30 mouse cellular contexts compared by ENCODE assay signal in genomic region chr9:98530999-98531398, GRCm38 (mm10). TPM values are rescaled to one million over a fixed set of nuclear protein-coding genes. Genes with fewer than 3 reads are reported as not detected.
DNase-seq lines count a peak whose midpoint lies in the region; ATAC-seq lines count a peak whose summit lies in the region.
"Had no signal": no experiment of that assay in that cellular context is flagged by ENCODE, and none has a peak within 500 bp of the region (broad histone marks: within the 10 kb centered on the region; RNA-seq: fewer than 3 reads in every experiment).

No protein-coding gene starts in this region.

- 37% methylated on average over 2 of the region's 2 CpGs for WGBS in intestine, embryonic 15.5 days
- WGBS in intestine, embryonic 16.5 days = 37% methylated on average over 2 of the region's 2 CpGs
- WGBS in large intestine, adult 2 months = 20% methylated on average over 2 of the region's 2 CpGs
- 61% methylated on average over 2 of the region's 2 CpGs for WGBS in hindbrain, embryonic 13.5 days

- no peaks in the 10 kb centered on the region for H3K27me3 ChIP-seq in intestine, embryonic 15.5 days (replicated peaks)
- H3K27me3 ChIP-seq in intestine, embryonic 16.5 days (replicated peaks; ENCODE audit: control insufficient read depth, insufficient read depth, low read length) = no peaks in the 10 kb centered on the region
- peaks cover 8% of the 10 kb centered on the region; the same call in 1 of the 2 replicates for H3K27me3 ChIP-seq in hindbrain, embryonic 13.5 days
- H3K27me3 ChIP-seq: embryonic facial prominence, embryonic 13.5 days; forebrain, embryonic 15.5 days; heart, embryonic 12.5 days; heart, embryonic 15.5 days; hindbrain, embryonic 15.5 days had no signal

- H3K27ac ChIP-seq in intestine, embryonic 15.5 days = no peak overlapping the region
- no peak overlapping the region for H3K27ac ChIP-seq in intestine, embryonic 16.5 days (ENCODE audit: low read length)
- no peak overlapping the region for H3K27ac ChIP-seq in hindbrain, embryonic 13.5 days
- H3K27ac ChIP-seq: embryonic facial prominence, embryonic 10.5 days; embryonic facial prominence, embryonic 13.5 days; forebrain, embryonic 12.5 days; forebrain, embryonic 15.5 days; heart, embryonic 15.5 days; hindbrain, embryonic 15.5 days had no signal

- no peak overlapping the region for H3K4me3 ChIP-seq in intestine, embryonic 15.5 days (replicated peaks)
- no peak overlapping the region for H3K4me3 ChIP-seq in intestine, embryonic 16.5 days (ENCODE audit: low read length)
- no peak overlapping the region for H3K4me3 ChIP-seq in hindbrain, embryonic 13.5 days
- H3K4me3 ChIP-seq: embryonic facial prominence, embryonic 10.5 days; embryonic facial prominence, embryonic 13.5 days; erythroblast, embryonic 14.5 days; forebrain, embryonic 12.5 days; forebrain, embryonic 15.5 days; heart, embryonic 12.5 days; heart, embryonic 15.5 days; hindbrain, embryonic 15.5 days had no signal

- no peaks in the 10 kb centered on the region for H3K4me1 ChIP-seq in intestine, embryonic 15.5 days (replicated peaks)
- H3K4me1 ChIP-seq in intestine, embryonic 16.5 days (ENCODE audit: control insufficient read depth, insufficient read depth, low read length) = peaks cover 6% of the 10 kb centered on the region; the same call in 1 of the 2 replicates
- H3K4me1 ChIP-seq in hindbrain, embryonic 13.5 days (replicated peaks) = no peaks in the 10 kb centered on the region
- H3K4me1 ChIP-seq: embryonic facial prominence, embryonic 13.5 days; forebrain, embryonic 12.5 days; heart, embryonic 12.5 days; heart, embryonic 15.5 days; hindbrain, embryonic 15.5 days had no signal

- no peaks in the 10 kb centered on the region for H3K9me3 ChIP-seq in intestine, embryonic 15.5 days
- no peaks in the 10 kb centered on the region for H3K9me3 ChIP-seq in intestine, embryonic 16.5 days (ENCODE audit: control insufficient read depth, low read length)
- no peaks in the 10 kb centered on the region for H3K9me3 ChIP-seq in hindbrain, embryonic 13.5 days
- H3K9me3 ChIP-seq: embryonic facial prominence, embryonic 10.5 days; embryonic facial prominence, embryonic 13.5 days; forebrain, embryonic 12.5 days; heart, embryonic 12.5 days; heart, embryonic 15.5 days; hindbrain, embryonic 15.5 days had no signal

- peak; percentile 45 for DNase-seq in large intestine, adult 2 months (ENCODE audit: low read depth, low spot score)
- no peak for DNase-seq in gastrocnemius, adult 18-20 months (ENCODE audit: low spot score)
- no peak for DNase-seq in cerebellum, adult 9-10 months
- DNase-seq: adrenal gland, adult 8-10 months; adrenal gland, postnatal 25 days; cerebellum, adult 11-12 months; cerebellum, adult 8-10 months; cerebellum, postnatal 14 days; embryo, embryonic 11 days; gastrocnemius, postnatal 10 days; gastrocnemius, postnatal 36 days; heart, adult 11 months; heart, postnatal 10 days; heart, postnatal 36 days had no signal

- H3K36me3 ChIP-seq in intestine, embryonic 15.5 days = no peaks in the 10 kb centered on the region
- H3K36me3 ChIP-seq in intestine, embryonic 16.5 days (ENCODE audit: control insufficient read depth, insufficient read depth, low read length) = no peaks in the 10 kb centered on the region
- no peaks in the 10 kb centered on the region for H3K36me3 ChIP-seq in hindbrain, embryonic 13.5 days
- H3K36me3 ChIP-seq: embryonic facial prominence, embryonic 10.5 days; embryonic facial prominence, embryonic 13.5 days; forebrain, embryonic 12.5 days; forebrain, embryonic 15.5 days; heart, embryonic 12.5 days; heart, embryonic 15.5 days; hindbrain, embryonic 15.5 days had no signal

- H3K4me2 ChIP-seq in intestine, embryonic 15.5 days (replicated peaks) = no peak overlapping the region
- no peak overlapping the region for H3K4me2 ChIP-seq in intestine, embryonic 16.5 days (ENCODE audit: low read depth, low read length)
- no peak overlapping the region for H3K4me2 ChIP-seq in hindbrain, embryonic 13.5 days
- H3K4me2 ChIP-seq: embryonic facial prominence, embryonic 13.5 days; forebrain, embryonic 12.5 days; forebrain, embryonic 15.5 days; heart, embryonic 12.5 days; heart, embryonic 15.5 days; hindbrain, embryonic 15.5 days had no signal

- H3K9ac ChIP-seq in intestine, embryonic 15.5 days = no peak overlapping the region
- H3K9ac ChIP-seq in intestine, embryonic 16.5 days (ENCODE audit: low read depth, low read length) = no peak overlapping the region
- no peak overlapping the region for H3K9ac ChIP-seq in hindbrain, embryonic 13.5 days
- H3K9ac ChIP-seq: embryonic facial prominence, embryonic 13.5 days; forebrain, embryonic 12.5 days; forebrain, embryonic 15.5 days; heart, embryonic 12.5 days; heart, embryonic 15.5 days; hindbrain, embryonic 15.5 days had no signal

- ATAC-seq in intestine, embryonic 15.5 days = peak; percentile 38; the same call in 1 of the 2 replicates
- no peak for ATAC-seq in intestine, embryonic 16.5 days
- peak; percentile 30; the same call in 1 of the 2 replicates for ATAC-seq in granulocyte monocyte progenitor cell, adult 5-6 weeks (replicated peaks; ENCODE audit: poor library complexity, severe bottlenecking)
- no peak for ATAC-seq in hindbrain, embryonic 13.5 days (ENCODE audit: low FRiP score)
- ATAC-seq: activated CD4-positive, CD25-positive, alpha-beta regulatory T cell, adult 4 months; forebrain, embryonic 15.5 days had no signal

RNA-seq across cellular contexts. Expression of gene Copb2, which starts 32.5 kb away (rescaled TPM):
- 149 and 156 TPM in 2 replicates for polyA plus RNA-seq in intestine, embryonic 15.5 days (2015; fragmentation: Nextera tagmentation; extraction: Ambion mirVana)
- polyA plus RNA-seq in intestine, embryonic 16.5 days (2015; fragmentation: Nextera tagmentation; extraction: Ambion mirVana) = 160 and 166 TPM in 2 replicates
- 135 and 138 TPM in 2 replicates for total RNA-seq in granulocyte monocyte progenitor cell, adult 5-6 weeks (2014; fragmentation: Nextera tagmentation)
- 183 and 237 TPM in 2 replicates for total RNA-seq in granulocyte monocyte progenitor cell, adult 5-6 weeks (2017)
- 47.3 and 72.1 TPM in 2 replicates for polyA plus RNA-seq in large intestine, adult 2 months (2012; rRNA removed)
- 134 and 140 TPM in 2 replicates for polyA plus RNA-seq in hindbrain, embryonic 13.5 days (2015; fragmentation: Nextera tagmentation; extraction: Ambion mirVana)
- 10 to 100 TPM; 67.9 to 71.7 TPM for total RNA-seq in gastrocnemius, adult 18-20 months (2021)

RNA-seq across cellular contexts. Expression of gene Rbp2, which starts 45.1 kb away (rescaled TPM):
- polyA plus RNA-seq in intestine, embryonic 15.5 days (2015; fragmentation: Nextera tagmentation; extraction: Ambion mirVana) = 291 and 368 TPM in 2 replicates
- 749 and 1,123 TPM in 2 replicates for polyA plus RNA-seq in intestine, embryonic 16.5 days (2015; fragmentation: Nextera tagmentation; extraction: Ambion mirVana)
- total RNA-seq in granulocyte monocyte progenitor cell, adult 5-6 weeks (2014; fragmentation: Nextera tagmentation) = not detected in 2 replicates
- not detected in 2 replicates for total RNA-seq in granulocyte monocyte progenitor cell, adult 5-6 weeks (2017)
- polyA plus RNA-seq in large intestine, adult 2 months (2012; rRNA removed) = 69.0 and 485 TPM in 2 replicates
- 0.62 and 1.2 TPM in 2 replicates for polyA plus RNA-seq in hindbrain, embryonic 13.5 days (2015; fragmentation: Nextera tagmentation; extraction: Ambion mirVana)
- total RNA-seq in gastrocnemius, adult 18-20 months (2021) = not detected
- total RNA-seq: adrenal gland, adult 8-10 months; adrenal gland, postnatal 25 days; ES-E14; gastrocnemius, postnatal 10 days; gastrocnemius, postnatal 36 days; heart, adult 8-10 months; heart, postnatal 36 days had no signal
- polyA plus RNA-seq: activated CD4-positive, CD25-positive, alpha-beta regulatory T cell, adult 4 months; cortical plate, adult 2 months; erythroblast, embryonic 14.5 days; forebrain, embryonic 12.5 days had no signal

Comparison
In these comparisons a context has a peak if more than half of its experiments do, and no peak if none do; other contexts are left out.
1. ATAC-seq: peak in intestine, embryonic 15.5 days (single experiment) and granulocyte monocyte progenitor cell, adult 5-6 weeks (single experiment); none in intestine, embryonic 16.5 days (single experiment) and hindbrain, embryonic 13.5 days (single experiment).
2. RNA of gene Rbp2, which starts 45.1 kb away (polyA plus RNA-seq): 749 to 1,123 TPM in intestine, embryonic 16.5 days, 291 to 368 TPM in intestine, embryonic 15.5 days and 69.0 to 485 TPM in large intestine, adult 2 months; 0.62 to 1.2 TPM in hindbrain, embryonic 13.5 days; every median in the first group is over 10 times any median in the second.